Mouse (Mus musculus) hindlimb bud, embryonic 11.5 days (tissue): ENCODE measurements around the gene Hephl1.
"Not testable (repeated sequence)": the region's sequence is repeated elsewhere in the genome, so short reads cannot be mapped to it uniquely, and the experiment has no call there.

Experiments
- DNase-seq: peaks from one replicate; pipeline ENCODE4 v3.0.0-alpha.2; 2012; ENCODE audit warnings: low read depth, low spot score; ENCODE audit errors: extremely low spot score

The Hephl1 gene

GRCm38 (mm10) chr9:15112008-15112407 is at the start of gene Hephl1:
TSS of gene Hephl1 (minus strand) at chr9:15112108.
- DNase-seq: no peak

- DNase-seq: no peak
Measured at GRCm38 (mm10) chr9:15149246-15149926, 37.5 kb upstream of the Hephl1 start.

- no peak for DNase-seq
Measured at GRCm38 (mm10) chr9:15140546-15140945, 28.6 kb upstream of the Hephl1 start.

- no peak for DNase-seq
Measured at GRCm38 (mm10) chr9:15125897-15126296, 14.0 kb upstream of the Hephl1 start.

- no peak for DNase-seq
Measured at GRCm38 (mm10) chr9:15122431-15122830, 10.5 kb upstream of the Hephl1 start.

- DNase-seq: no peak
Measured at GRCm38 (mm10) chr9:15120841-15121358, 9.0 kb upstream of the Hephl1 start.

GRCm38 (mm10) chr9:15120209-15120608 is 8.3 kb upstream of the Hephl1 start:
- no peak for DNase-seq

- DNase-seq: no peak
Measured at GRCm38 (mm10) chr9:15119515-15119914, 7.6 kb upstream of the Hephl1 start.

GRCm38 (mm10) chr9:15116165-15116564 is 4.3 kb upstream of the Hephl1 start:
- DNase-seq: no peak

GRCm38 (mm10) chr9:15114102-15114501 is 2.2 kb upstream of the Hephl1 start:
- no peak for DNase-seq

- no peak for DNase-seq
Measured at GRCm38 (mm10) chr9:15108101-15108500, 3.8 kb downstream of the Hephl1 start.

GRCm38 (mm10) chr9:15105136-15105535 is 6.8 kb downstream of the Hephl1 start:
- no peak for DNase-seq

- DNase-seq: no peak
Measured at GRCm38 (mm10) chr9:15103579-15104300, 8.2 kb downstream of the Hephl1 start.

GRCm38 (mm10) chr9:15101531-15102161 is 10.3 kb downstream of the Hephl1 start:
- DNase-seq: no peak

- DNase-seq: not testable (repeated sequence)
Measured at GRCm38 (mm10) chr9:15098421-15098820, 13.5 kb downstream of the Hephl1 start.

- DNase-seq: no peak
Measured at GRCm38 (mm10) chr9:15097172-15097571, 14.7 kb downstream of the Hephl1 start.

- no peak for DNase-seq
Measured at GRCm38 (mm10) chr9:15096161-15096560, 15.7 kb downstream of the Hephl1 start.

- DNase-seq: no peak
Measured at GRCm38 (mm10) chr9:15095206-15095605, 16.7 kb downstream of the Hephl1 start.

GRCm38 (mm10) chr9:15068686-15069295 is 43.1 kb downstream of the Hephl1 start:
- DNase-seq: no peak

- DNase-seq: no peak
Measured at GRCm38 (mm10) chr9:15067995-15068685, 43.8 kb downstream of the Hephl1 start.

GRCm38 (mm10) chr9:15064176-15064575 is 47.7 kb downstream of the Hephl1 start:
- no peak for DNase-seq
